Mouse (Mus musculus) kidney, postnatal 0 days (tissue): ENCODE data around the gene Iqsec1. TPM values are rescaled to one million over a fixed set of nuclear protein-coding genes. Genes with fewer than 3 reads are reported as not detected.

ENCODE experiments used
- ATAC-seq: fragments of 200-750 bp; cut with Nextera tagmentation; replicated peaks from 2 replicates; pipeline ENCODE4 v1.8.0; 2017; ENCODE audit warnings: low read depth, moderate number of reproducible peaks, moderate TSS enrichment, moderate library complexity; ENCODE audit not compliant: low FRiP score
- DNase-seq: peaks from one replicate; pipeline ENCODE4 v3.0.0-alpha.2; 2016; ENCODE audit warnings: low spot score
- H3K27ac ChIP-seq: fragments of 300-500 bp; sonication (generic); 2 replicates; pipeline ENCODE4 v1.5.1; 2014; ENCODE audit warnings: mild to moderate bottlenecking
- H3K27me3 ChIP-seq: fragments of 300-500 bp; sonication (generic); 2 replicates; pipeline ENCODE4 v1.6.1; 2014; ENCODE audit warnings: low read length, mixed read lengths; ENCODE audit not compliant: insufficient read depth
- H3K36me3 ChIP-seq: fragments of 300-500 bp; sonication (generic); 2 replicates; pipeline ENCODE4 v1.6.1; 2014; ENCODE audit warnings: low read length, mixed read lengths; ENCODE audit not compliant: insufficient read depth
- H3K4me1 ChIP-seq: fragments of 300-500 bp; sonication (generic); replicated peaks from 2 replicates; pipeline ENCODE4 v1.6.1; 2014; ENCODE audit warnings: antibody characterized with exemption, low read length, mixed read lengths; ENCODE audit not compliant: insufficient read depth
- H3K4me2 ChIP-seq: fragments of 300-500 bp; sonication (generic); 2 replicates; pipeline ENCODE4 v1.6.1; 2014; ENCODE audit warnings: mild to moderate bottlenecking, low read length, moderate library complexity, mixed read lengths
- H3K4me3 ChIP-seq: fragments of 300-500 bp; sonication (generic); replicated peaks from 2 replicates; pipeline ENCODE4 v1.5.1; 2014; ENCODE audit warnings: low read depth, low read length
- H3K9ac ChIP-seq: fragments of 300-500 bp; sonication (generic); 2 replicates; pipeline ENCODE4 v1.6.1; 2014; ENCODE audit warnings: low read depth, low read length
- H3K9me3 ChIP-seq: fragments of 300-500 bp; sonication (generic); replicated peaks from 2 replicates; pipeline ENCODE4 v1.6.1; 2016; ENCODE audit warnings: low read length, inconsistent platforms, mixed read lengths
- CTCF ChIP-seq: IDR thresholded peaks from 2 replicates; pipeline ENCODE4 v1.5.1; 2016; ENCODE audit warnings: antibody characterized with exemption, low read depth, mild to moderate bottlenecking, moderate library complexity
- WGBS: fragments of 180-500 bp; shearing (Covaris S2); extraction: QIAGEN DNeasy Blood & Tissue Kit; methylation state at CpG from one replicate; pipeline ENCODE4 v1.1.7; 2014; 5-methylcytosine and 5-hydroxymethylcytosine counted together
- polyA plus RNA-seq: library from polyadenylated mRNA; unstranded; fragments of >200 nt; fragmentation: Nextera tagmentation; extraction: Ambion mirVana; gene quantifications from 2 replicates; pipeline ENCODE4 v1.2.1, GENCODE M21; 2015

The Iqsec1 gene
- polyA plus RNA-seq, 1 experiment from 2014 or later = 12.3 TPM

DNA sequence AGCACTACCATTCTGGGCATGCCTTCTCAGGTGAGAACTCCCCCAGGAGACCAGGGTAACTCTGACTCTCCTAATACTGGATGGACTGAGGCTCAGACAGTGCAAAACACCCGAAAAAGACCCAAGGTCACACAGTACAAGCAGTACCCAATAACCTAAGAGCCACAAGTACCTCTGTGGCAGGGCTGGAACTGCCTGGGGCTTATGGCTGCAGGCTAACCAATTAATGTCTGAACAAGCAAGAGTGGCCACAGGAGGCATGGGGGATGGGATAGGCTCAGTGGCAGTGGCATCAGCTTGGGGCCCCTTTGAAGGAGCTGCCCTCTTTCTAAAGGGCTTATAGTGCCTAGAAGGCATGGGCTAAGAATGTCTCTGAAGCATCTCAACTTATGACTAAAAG, 263.0 kb downstream of the Iqsec1 start:
- H3K27me3 ChIP-seq = no peaks in the 10 kb centered on the region
- H3K27ac ChIP-seq = no peak overlapping the region
- no peaks in the 10 kb centered on the region for H3K9me3 ChIP-seq
- no peaks in the 10 kb centered on the region for H3K36me3 ChIP-seq
- peaks cover 15% of the 10 kb centered on the region; the same call in 1 of the 2 replicates for H3K4me1 ChIP-seq
- no peak overlapping the region for H3K4me2 ChIP-seq
- ATAC-seq = 0 out of 2 replicates have a peak, but pooled peaks have one; percentile 22
- no peak overlapping the region for H3K4me3 ChIP-seq
- no peak for DNase-seq
- WGBS = 56% methylated on average over 1 of the region's 1 CpGs
- no peak overlapping the region for H3K9ac ChIP-seq
- no peak for TF ChIP-seq CTCF

DNA sequence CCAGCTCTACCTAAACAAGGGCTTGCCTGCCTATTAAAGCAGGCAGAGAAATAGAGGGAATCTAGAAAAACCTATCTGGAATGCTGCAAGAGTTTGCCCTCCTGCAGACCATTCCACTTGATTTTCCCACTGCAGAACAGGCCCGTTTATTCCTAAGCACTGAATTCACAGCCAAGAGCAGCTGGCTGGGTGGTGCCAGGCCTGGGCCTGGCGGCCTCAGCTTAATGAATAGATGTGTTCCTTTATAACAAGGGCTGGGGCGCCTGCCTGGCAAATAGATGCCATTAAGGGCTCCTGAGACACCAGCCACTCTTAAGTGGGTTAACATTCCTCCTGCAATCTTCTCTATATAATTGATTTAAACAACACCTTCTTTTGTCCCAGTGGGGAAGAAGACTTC, 265.5 kb downstream of the Iqsec1 start:
- DNase-seq = no peak
- H3K27me3 ChIP-seq = no peaks in the 10 kb centered on the region
- TF ChIP-seq CTCF = no peak
- ATAC-seq = no peak
- no peak overlapping the region for H3K4me2 ChIP-seq
- H3K9ac ChIP-seq = no peak overlapping the region
- no peak overlapping the region for H3K4me3 ChIP-seq
- 78% methylated on average over 3 of the region's 3 CpGs for WGBS
- H3K36me3 ChIP-seq = no peaks in the 10 kb centered on the region
- no peaks in the 10 kb centered on the region for H3K9me3 ChIP-seq
- peaks cover 26% of the 10 kb centered on the region; the same call in 1 of the 2 replicates for H3K4me1 ChIP-seq
- H3K27ac ChIP-seq = no peak overlapping the region

DNA sequence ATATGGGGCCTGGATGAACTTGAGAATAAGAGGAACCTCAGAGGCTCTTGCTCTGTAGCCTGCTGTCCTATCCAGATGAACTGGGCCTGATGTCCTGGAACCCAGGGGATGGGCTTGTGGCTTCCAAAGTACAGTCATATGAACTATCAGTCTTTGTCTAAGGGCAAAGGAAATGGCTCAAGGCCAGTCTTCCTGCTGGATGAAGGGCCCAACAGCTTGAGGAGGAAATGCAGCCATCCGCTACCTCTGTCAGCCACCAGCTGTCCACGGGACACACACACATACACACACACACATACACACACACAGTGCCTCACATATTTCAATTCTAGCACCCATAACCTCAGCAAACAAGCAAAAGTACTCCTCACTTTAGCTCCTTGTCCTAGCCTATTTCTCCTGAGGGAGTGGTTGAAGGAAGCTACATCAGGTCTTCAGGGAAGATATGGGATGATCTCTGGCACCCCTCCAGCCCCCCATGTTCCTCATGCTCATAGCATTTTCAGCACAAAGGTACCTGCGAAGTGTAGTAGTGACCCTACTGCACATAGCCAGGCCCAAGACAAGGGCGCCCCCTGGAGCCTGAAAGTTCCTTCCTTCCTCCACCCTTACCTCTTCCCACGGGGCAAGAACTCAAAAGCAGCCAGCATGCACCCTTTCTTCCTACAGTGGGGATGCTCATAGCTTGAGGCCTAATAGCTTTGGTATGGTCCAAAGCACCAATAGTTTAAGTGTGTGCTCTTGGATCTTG, 267.3 kb downstream of the Iqsec1 start:
- no peaks in the 10 kb centered on the region for H3K27me3 ChIP-seq
- H3K9ac ChIP-seq = no peak overlapping the region
- peaks cover 29% of the 10 kb centered on the region; the same call in 1 of the 2 replicates for H3K4me1 ChIP-seq
- no peaks in the 10 kb centered on the region for H3K9me3 ChIP-seq
- TF ChIP-seq CTCF = peak; percentile 74
- H3K4me2 ChIP-seq = no peak overlapping the region
- DNase-seq = peak; percentile 65
- no peaks in the 10 kb centered on the region for H3K36me3 ChIP-seq
- WGBS = 56% methylated on average over 5 of the region's 5 CpGs
- ATAC-seq = no peak
- H3K27ac ChIP-seq = peak overlapping the region; percentile 50; the same call in 1 of the 2 replicates
- H3K4me3 ChIP-seq = no peak overlapping the region

DNA sequence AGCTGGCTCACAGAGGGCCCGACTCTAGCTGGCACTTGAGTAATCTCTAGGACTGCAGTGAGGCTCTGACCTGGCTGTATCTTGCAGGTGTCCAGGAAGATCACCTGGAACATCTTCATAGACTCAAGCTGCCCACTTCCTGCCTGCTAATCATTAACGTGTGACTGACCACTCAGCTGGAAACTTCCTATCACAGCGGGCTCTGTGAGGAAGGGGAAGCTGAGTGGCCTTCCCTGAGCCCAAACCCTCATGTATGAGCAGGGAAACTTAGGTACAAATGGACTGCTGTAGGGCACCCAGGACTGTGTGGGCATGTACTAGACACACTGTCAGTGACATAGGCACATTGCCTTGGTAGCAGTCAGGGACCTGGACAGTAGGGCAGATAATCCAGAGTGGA, 268.3 kb downstream of the Iqsec1 start:
- no peak overlapping the region for H3K4me2 ChIP-seq
- H3K9ac ChIP-seq = no peak overlapping the region
- no peak for TF ChIP-seq CTCF
- H3K27me3 ChIP-seq = no peaks in the 10 kb centered on the region
- H3K4me1 ChIP-seq = peaks cover 31% of the 10 kb centered on the region
- no peaks in the 10 kb centered on the region for H3K9me3 ChIP-seq
- no peaks in the 10 kb centered on the region for H3K36me3 ChIP-seq
- ATAC-seq (no peak), DNase-seq (no peak)
- H3K27ac ChIP-seq = peak overlapping the region; percentile 50; the same call in 1 of the 2 replicates
- H3K4me3 ChIP-seq = no peak overlapping the region
- WGBS = 26% methylated on average over 3 of the region's 3 CpGs

DNA sequence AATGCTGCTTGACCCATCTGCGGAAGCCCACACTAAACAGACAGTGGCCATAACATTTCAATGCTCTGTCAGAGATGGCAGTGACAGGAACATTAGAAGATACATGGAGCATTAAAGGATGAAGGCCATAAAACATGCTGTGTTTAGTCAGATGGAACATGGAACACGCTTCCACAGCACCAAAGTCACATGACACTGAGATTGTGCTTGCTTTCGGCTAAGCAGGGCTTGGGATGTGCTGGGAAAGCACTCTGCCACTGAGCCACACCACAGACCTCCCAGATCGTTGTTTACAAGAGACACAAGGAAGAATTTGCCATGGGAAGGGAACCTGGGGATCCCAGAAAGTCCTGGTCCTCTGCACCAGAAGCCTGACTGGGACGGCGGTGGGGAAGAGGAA, 269.1 kb downstream of the Iqsec1 start:
- H3K27me3 ChIP-seq = no peaks in the 10 kb centered on the region
- TF ChIP-seq CTCF = no peak
- H3K9ac ChIP-seq = no peak overlapping the region
- no peak for ATAC-seq
- no peak overlapping the region for H3K4me2 ChIP-seq
- H3K36me3 ChIP-seq = no peaks in the 10 kb centered on the region
- peaks cover 31% of the 10 kb centered on the region for H3K4me1 ChIP-seq
- no peaks in the 10 kb centered on the region for H3K9me3 ChIP-seq
- H3K4me3 ChIP-seq = no peak overlapping the region
- 63% methylated on average over 6 of the region's 6 CpGs for WGBS
- no peak overlapping the region for H3K27ac ChIP-seq
- DNase-seq = no peak

DNA sequence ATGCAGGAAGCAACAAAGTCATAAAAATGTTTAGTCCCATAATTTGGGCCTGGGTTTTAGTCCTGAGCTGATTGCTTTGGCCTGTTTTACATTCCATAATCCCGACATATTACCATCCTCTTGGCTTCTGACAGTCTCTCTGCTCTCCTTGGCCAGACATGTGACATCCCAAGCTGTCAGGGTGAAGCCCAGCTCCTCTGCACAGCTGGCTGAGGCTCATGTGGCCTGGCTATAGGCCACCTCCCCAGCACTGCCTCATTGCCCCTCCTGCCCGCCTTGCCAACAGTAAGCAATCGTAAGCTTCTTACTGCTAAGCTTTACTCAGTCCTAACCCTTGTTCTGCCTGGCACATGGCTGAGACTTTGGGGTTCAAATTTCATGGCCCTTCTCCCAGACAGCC, 270.0 kb downstream of the Iqsec1 start:
- Histone ChIP-seq H3K4me1 (peaks cover 35% of the 10 kb centered on the region), H3K4me2 (no peak overlapping the region), H3K36me3 (no peaks in the 10 kb centered on the region), H3K9ac (no peak overlapping the region), H3K9me3 (no peaks in the 10 kb centered on the region), H3K27ac (no peak overlapping the region), H3K27me3 (no peaks in the 10 kb centered on the region), H3K4me3 (no peak overlapping the region)
- no peak for ATAC-seq
- no peak for DNase-seq
- TF ChIP-seq CTCF = no peak
- WGBS = 60% methylated on average over 3 of the region's 3 CpGs
